Comparison of ENCODE assay signal across 9 mouse cellular contexts in genomic region chr12:71047473-71048078, GRCm38 (mm10). TPM values are rescaled to one million over a fixed set of nuclear protein-coding genes. Genes with fewer than 3 reads are reported as not detected.
A peak's percentile ranks its signal among the peaks of the same experiment; 100 is the strongest.
DNase-seq lines count a peak whose midpoint lies in the region; ATAC-seq lines count a peak whose summit lies in the region.
"Had no signal": no experiment of that assay in that cellular context is flagged by ENCODE, and none has a peak within 500 bp of the region (broad histone marks: within the 10 kb centered on the region; RNA-seq: fewer than 3 reads in every experiment).

No protein-coding gene starts in this region.

- H3K4me3 ChIP-seq in heart, embryonic 12.5 days, result no peak overlapping the region
- H3K4me3 ChIP-seq in limb, embryonic 12.5 days (replicated peaks), result no peak overlapping the region
- H3K4me3 ChIP-seq: erythroblast, embryonic 14.5 days had no signal

- peak overlapping the region; percentile 55 for H3K4me2 ChIP-seq in heart, embryonic 12.5 days
- H3K4me2 ChIP-seq in limb, embryonic 12.5 days, result peak overlapping the region; percentile 29

- no peaks in the 10 kb centered on the region for H3K27me3 ChIP-seq in heart, embryonic 12.5 days (replicated peaks)
- H3K27me3 ChIP-seq in limb, embryonic 12.5 days, result no peaks in the 10 kb centered on the region

- 71% methylated on average over 8 of the region's 8 CpGs for WGBS in heart, embryonic 12.5 days
- 74% methylated on average over 8 of the region's 8 CpGs for WGBS in limb, embryonic 12.5 days

- H3K36me3 ChIP-seq in heart, embryonic 12.5 days, result peaks cover 27% of the 10 kb centered on the region
- H3K36me3 ChIP-seq in limb, embryonic 12.5 days, result peaks cover 42% of the 10 kb centered on the region

- peak overlapping the region; percentile 16; the same call in 1 of the 2 replicates for H3K9ac ChIP-seq in heart, embryonic 12.5 days
- 0 out of 2 replicates have a peak overlapping the region, but pooled peaks have one; percentile 24 for H3K9ac ChIP-seq in limb, embryonic 12.5 days (replicated peaks)

- H3K9me3 ChIP-seq in heart, embryonic 12.5 days (replicated peaks), result no peaks in the 10 kb centered on the region
- no peaks in the 10 kb centered on the region for H3K9me3 ChIP-seq in limb, embryonic 12.5 days

- no peak for ATAC-seq in heart, embryonic 12.5 days (ENCODE audit: insufficient number of reproducible peaks, low FRiP score)
- no peak for ATAC-seq in limb, embryonic 12.5 days (ENCODE audit: insufficient number of reproducible peaks, insufficient read depth, low FRiP score, low TSS enrichment, low read depth)

- H3K27ac ChIP-seq in heart, embryonic 12.5 days (ENCODE audit: poor library complexity, severe bottlenecking), result peak overlapping the region; percentile 70
- peak overlapping the region; percentile 87 for H3K27ac ChIP-seq in limb, embryonic 12.5 days

- no peak for DNase-seq in heart, adult 9 months (ENCODE audit: low spot score in 2 of 2)
- DNase-seq in thymus, postnatal 14 days, result peak; percentile 16
- DNase-seq in thymus, adult 18-20 months, result no peak
- DNase-seq in adrenal gland, postnatal 10 days, result no peak
- DNase-seq in ovary, postnatal 36 days (ENCODE audit: low spot score), result no peak
- no peak for DNase-seq in kidney, adult 11 months

- peaks cover 18% of the 10 kb centered on the region for H3K4me1 ChIP-seq in heart, embryonic 12.5 days (replicated peaks)
- H3K4me1 ChIP-seq in limb, embryonic 12.5 days (replicated peaks), result peaks cover 5% of the 10 kb centered on the region; the same call in 1 of the 2 replicates

RNA-seq across cellular contexts. Expression of gene Arid4a, which starts 31.8 kb away (rescaled TPM):
- 24.0 and 25.3 TPM in 2 replicates for polyA plus RNA-seq in heart, embryonic 12.5 days (2016; fragmentation: Nextera tagmentation; extraction: Ambion mirVana)
- 36.3 and 39.3 TPM in 2 replicates for polyA plus RNA-seq in limb, embryonic 12.5 days (2016; fragmentation: Nextera tagmentation; extraction: Ambion mirVana)
- 10 to 100 TPM; 19.2 to 21.1 TPM for total RNA-seq in adrenal gland, postnatal 10 days (2021)
